In genomic region chr17:75300908-75301307, GRCm38 (mm10) we compare ENCODE assay signal across 13 mouse cellular contexts.
DNase-seq lines count a peak whose midpoint lies in the region.
"Had no signal": no experiment of that assay in that cellular context is flagged by ENCODE, and none has a peak within 500 bp of the region (broad histone marks: within the 10 kb centered on the region; RNA-seq: fewer than 3 reads in every experiment).

No protein-coding gene starts in this region.

- peak; percentile 53 for DNase-seq in adrenal gland, postnatal 14 days
- no peak for DNase-seq in adrenal gland, adult 2 months
- peak; percentile 10 for DNase-seq in lung, postnatal 14 days
- DNase-seq in lung, postnatal 4 days = no peak
- DNase-seq in gonadal fat pad, adult 2 months (ENCODE audit: low read depth) = peak; percentile 79
- DNase-seq in spleen, postnatal 14 days (ENCODE audit: low spot score in 2 of 2) = no peak
- no peak for DNase-seq in layer of hippocampus, postnatal 10 days (ENCODE audit: low spot score in 2 of 2)
- DNase-seq: cerebellum, adult 11-12 months; cerebellum, adult 9-10 months; cerebellum, postnatal 25 days; gastrocnemius, postnatal 10 days; heart, adult 2 months; heart, postnatal 14 days had no signal

Comparison
In these comparisons a context has a peak if more than half of its experiments do, and no peak if none do; other contexts are left out.
1. DNase-seq: peak in adrenal gland, postnatal 14 days (single experiment), lung, postnatal 14 days (single experiment) and gonadal fat pad, adult 2 months (single experiment); none in adrenal gland, adult 2 months (single experiment), lung, postnatal 4 days (0 of 2), spleen, postnatal 14 days (0 of 2) and layer of hippocampus, postnatal 10 days (0 of 2).